Mouse (Mus musculus) midbrain, embryonic 13.5 days (tissue): Measurements from ENCODE around the gene Slc35f4. TPM values are rescaled to one million over a fixed set of nuclear protein-coding genes. Genes with fewer than 3 reads are reported as not detected.

Source experiments
- ATAC-seq: fragments of 200-750 bp; cut with Nextera tagmentation; 2 replicates; pipeline ENCODE4 v1.8.0; 2017; ENCODE audit warnings: mild to moderate bottlenecking, moderate TSS enrichment, moderate library complexity
- H3K27ac ChIP-seq: fragments of 300-500 bp; sonication (generic); 2 replicates; pipeline ENCODE4 v1.5.1; 2015; ENCODE audit warnings: inconsistent platforms, mild to moderate bottlenecking, moderate library complexity
- H3K27me3 ChIP-seq: fragments of 300-500 bp; sonication (generic); 2 replicates; pipeline ENCODE4 v1.6.1; 2015; ENCODE audit warnings: mild to moderate bottlenecking, inconsistent platforms
- H3K36me3 ChIP-seq: fragments of 300-500 bp; sonication (generic); 2 replicates; pipeline ENCODE4 v1.6.1; 2015; ENCODE audit warnings: mild to moderate bottlenecking, inconsistent platforms
- H3K4me1 ChIP-seq: fragments of 300-500 bp; sonication (generic); replicated peaks from 2 replicates; pipeline ENCODE4 v1.6.1; 2015; ENCODE audit warnings: inconsistent platforms
- H3K4me2 ChIP-seq: fragments of 300-500 bp; sonication (generic); replicated peaks from 2 replicates; pipeline ENCODE4 v1.6.1; 2015; ENCODE audit warnings: moderate library complexity, mild to moderate bottlenecking, inconsistent platforms
- H3K4me3 ChIP-seq: fragments of 300-500 bp; sonication (generic); replicated peaks from 2 replicates; pipeline ENCODE4 v1.5.1; 2015; ENCODE audit warnings: mild to moderate bottlenecking, inconsistent platforms
- H3K9ac ChIP-seq: fragments of 300-500 bp; sonication (generic); replicated peaks from 2 replicates; pipeline ENCODE4 v1.6.1; 2015; ENCODE audit warnings: mild to moderate bottlenecking, inconsistent platforms
- H3K9me3 ChIP-seq: fragments of 300-500 bp; sonication (generic); 2 replicates; pipeline ENCODE4 v1.6.1; 2016; ENCODE audit warnings: mild to moderate bottlenecking, inconsistent platforms
- WGBS: fragments of 180-500 bp; shearing (Covaris S2); methylation state at CpG from one replicate; pipeline ENCODE4 v1.1.7; 2015; 5-methylcytosine and 5-hydroxymethylcytosine counted together
- polyA plus RNA-seq: library from polyadenylated mRNA; unstranded; fragments of >200 nt; fragmentation: Nextera tagmentation; extraction: Ambion mirVana; gene quantifications from 2 replicates; pipeline ENCODE4 v1.2.1, GENCODE M21; 2015

The Slc35f4 gene
- 4.2 and 4.6 TPM in 2 replicates for polyA plus RNA-seq

GRCm38 (mm10) chr14:49525931-49526291 lies at the start of gene Slc35f4:
Gene Slc35f4, minus strand, starts transcription at chr14:49526046.
- peak within 1 kb of the TSS; percentile 67 for H3K9ac ChIP-seq
- H3K36me3 ChIP-seq, result no peaks in the 10 kb centered on the region
- WGBS, result 9% methylated on average over 6 of the region's 6 CpGs
- ATAC-seq, result no peak; the same call in 1 of the 2 replicates
- peak within 1 kb of the TSS; percentile 81 for H3K4me2 ChIP-seq
- H3K27ac ChIP-seq, result peak within 1 kb of the TSS; percentile 59
- H3K9me3 ChIP-seq, result no peaks in the 10 kb centered on the region
- peaks cover 4% of the 10 kb centered on the region; the same call in 1 of the 2 replicates for H3K27me3 ChIP-seq
- peak within 1 kb of the TSS; percentile 56 for H3K4me3 ChIP-seq
- H3K4me1 ChIP-seq, result peaks cover 6% of the 10 kb centered on the region; the same call in 1 of the 2 replicates

- Histone ChIP-seq H3K9me3 (no peaks in the 10 kb centered on the region), H3K4me2 (no peak overlapping the region), H3K36me3 (no peaks in the 10 kb centered on the region), H3K4me3 (no peak overlapping the region), H3K9ac (no peak overlapping the region), H3K4me1 (no peaks in the 10 kb centered on the region), H3K27me3 (no peaks in the 10 kb centered on the region), H3K27ac (no peak overlapping the region)
- no peak for ATAC-seq
These were observed 42.5 kb upstream of the Slc35f4 start for GRCm38 (mm10) chr14:49568369-49568768.

- H3K4me2 ChIP-seq, result no peak overlapping the region
- 79% methylated on average over 2 of the region's 2 CpGs for WGBS
- peaks cover 4% of the 10 kb centered on the region; the same call in 1 of the 2 replicates for H3K4me1 ChIP-seq
- H3K36me3 ChIP-seq, result no peaks in the 10 kb centered on the region
- ATAC-seq, result no peak
- no peak overlapping the region for H3K4me3 ChIP-seq
- no peaks in the 10 kb centered on the region for H3K27me3 ChIP-seq
- H3K9ac ChIP-seq, result no peak overlapping the region
- H3K9me3 ChIP-seq, result no peaks in the 10 kb centered on the region
- no peak overlapping the region for H3K27ac ChIP-seq
These were observed 34.9 kb upstream of the Slc35f4 start for GRCm38 (mm10) chr14:49560706-49561105.

GRCm38 (mm10) chr14:49540104-49540503 lies 14.3 kb upstream of the Slc35f4 start:
- Histone ChIP-seq H3K27me3 (no peaks in the 10 kb centered on the region), H3K9ac (no peak overlapping the region), H3K27ac (no peak overlapping the region), H3K4me1 (no peaks in the 10 kb centered on the region), H3K9me3 (no peaks in the 10 kb centered on the region; the same call in 1 of the 2 replicates), H3K36me3 (no peaks in the 10 kb centered on the region), H3K4me3 (no peak overlapping the region), H3K4me2 (no peak overlapping the region)
- 47% methylated on average over 1 of the region's 1 CpGs for WGBS
- no peak for ATAC-seq

- Histone ChIP-seq H3K27ac (peak overlapping the region; percentile 59), H3K9ac (peak overlapping the region; percentile 67), H3K4me1 (peaks cover 6% of the 10 kb centered on the region; the same call in 1 of the 2 replicates), H3K4me2 (peak overlapping the region; percentile 81), H3K4me3 (peak overlapping the region; percentile 56), H3K36me3 (no peaks in the 10 kb centered on the region), H3K9me3 (no peaks in the 10 kb centered on the region), H3K27me3 (peaks cover 4% of the 10 kb centered on the region; the same call in 1 of the 2 replicates)
- WGBS, result under 1% methylated on average over 60 of the region's 63 CpGs
- peak; percentile 90 for ATAC-seq
These were observed 493 bp downstream of the Slc35f4 start for GRCm38 (mm10) chr14:49525176-49525930.

GRCm38 (mm10) chr14:49524665-49525064 lies 1.2 kb downstream of the Slc35f4 start:
- H3K9ac ChIP-seq, result no peak overlapping the region; the same call in 1 of the 2 replicates
- WGBS, result 54% methylated on average over 7 of the region's 8 CpGs
- peaks cover 4% of the 10 kb centered on the region; the same call in 1 of the 2 replicates for H3K27me3 ChIP-seq
- H3K4me3 ChIP-seq, result peak overlapping the region; percentile 56
- H3K9me3 ChIP-seq, result no peaks in the 10 kb centered on the region
- H3K4me1 ChIP-seq, result peaks cover 6% of the 10 kb centered on the region; the same call in 1 of the 2 replicates
- H3K36me3 ChIP-seq, result no peaks in the 10 kb centered on the region
- peak overlapping the region; percentile 81 for H3K4me2 ChIP-seq
- no peak overlapping the region for H3K27ac ChIP-seq
- peak; percentile 31; the same call in 1 of the 2 replicates for ATAC-seq

GRCm38 (mm10) chr14:49515096-49515665 lies 10.7 kb downstream of the Slc35f4 start:
- Histone ChIP-seq H3K27ac (no peak overlapping the region), H3K27me3 (no peaks in the 10 kb centered on the region), H3K4me3 (no peak overlapping the region), H3K4me2 (no peak overlapping the region), H3K36me3 (no peaks in the 10 kb centered on the region), H3K9me3 (no peaks in the 10 kb centered on the region), H3K4me1 (no peaks in the 10 kb centered on the region), H3K9ac (no peak overlapping the region)
- 88% methylated on average over 2 of the region's 2 CpGs for WGBS
- no peak for ATAC-seq

GRCm38 (mm10) chr14:49514137-49514536 lies 11.7 kb downstream of the Slc35f4 start:
- WGBS, result 73% methylated on average over 2 of the region's 2 CpGs
- H3K4me3 ChIP-seq, result no peak overlapping the region
- no peak for ATAC-seq
- H3K27me3 ChIP-seq, result no peaks in the 10 kb centered on the region
- H3K27ac ChIP-seq, result no peak overlapping the region
- H3K4me2 ChIP-seq, result no peak overlapping the region
- no peaks in the 10 kb centered on the region for H3K36me3 ChIP-seq
- H3K9me3 ChIP-seq, result no peaks in the 10 kb centered on the region
- no peaks in the 10 kb centered on the region for H3K4me1 ChIP-seq
- no peak overlapping the region for H3K9ac ChIP-seq

- H3K36me3 ChIP-seq, result no peaks in the 10 kb centered on the region
- no peak overlapping the region for H3K4me3 ChIP-seq
- no peaks in the 10 kb centered on the region for H3K4me1 ChIP-seq
- no peak overlapping the region for H3K9ac ChIP-seq
- H3K4me2 ChIP-seq, result no peak overlapping the region
- no peak for ATAC-seq
- H3K9me3 ChIP-seq, result no peaks in the 10 kb centered on the region
- no peaks in the 10 kb centered on the region for H3K27me3 ChIP-seq
- H3K27ac ChIP-seq, result no peak overlapping the region
- 97% methylated on average over 1 of the region's 1 CpGs for WGBS
These were observed 30.7 kb downstream of the Slc35f4 start for GRCm38 (mm10) chr14:49495192-49495591.

GRCm38 (mm10) chr14:49493793-49494192 lies 32.1 kb downstream of the Slc35f4 start:
- Histone ChIP-seq H3K4me2 (no peak overlapping the region), H3K27me3 (no peaks in the 10 kb centered on the region), H3K4me1 (no peaks in the 10 kb centered on the region), H3K36me3 (no peaks in the 10 kb centered on the region), H3K9me3 (no peaks in the 10 kb centered on the region), H3K27ac (no peak overlapping the region), H3K9ac (no peak overlapping the region), H3K4me3 (no peak overlapping the region)
- ATAC-seq, result no peak
- 63% methylated on average over 1 of the region's 1 CpGs for WGBS

GRCm38 (mm10) chr14:49492506-49492905 lies 33.3 kb downstream of the Slc35f4 start:
- Histone ChIP-seq H3K4me1 (no peaks in the 10 kb centered on the region), H3K27me3 (no peaks in the 10 kb centered on the region), H3K9me3 (no peaks in the 10 kb centered on the region), H3K4me2 (no peak overlapping the region), H3K27ac (no peak overlapping the region), H3K36me3 (no peaks in the 10 kb centered on the region), H3K4me3 (no peak overlapping the region), H3K9ac (no peak overlapping the region)
- no peak for ATAC-seq
- WGBS, result 80% methylated on average over 3 of the region's 3 CpGs

GRCm38 (mm10) chr14:49476602-49477001 lies 49.2 kb downstream of the Slc35f4 start:
- no peak for ATAC-seq
- WGBS, result 86% methylated on average over 2 of the region's 2 CpGs
- no peak overlapping the region for H3K4me3 ChIP-seq

More at GRCm38 (mm10) chr14:49476602-49477001, 49.2 kb downstream of the Slc35f4 start:
- H3K9ac ChIP-seq, result no peak overlapping the region
- no peak overlapping the region for H3K27ac ChIP-seq
- H3K9me3 ChIP-seq, result no peaks in the 10 kb centered on the region
- no peak overlapping the region for H3K4me2 ChIP-seq
- no peaks in the 10 kb centered on the region for H3K4me1 ChIP-seq
- no peaks in the 10 kb centered on the region for H3K36me3 ChIP-seq
- H3K27me3 ChIP-seq, result no peaks in the 10 kb centered on the region
